Mouse (Mus musculus): ENCODE results near the gene Carmil2.

GRCm38 (mm10) chr8:105706426-105706825, 20.4 kb downstream of the Carmil2 start:
- TF ChIP-seq POLR2A (IDR thresholded peaks at IDR 0.05; ENCODE audit: control insufficient read depth, extremely low read depth, insufficient read depth, low read length, poor library complexity) (no peak), CTCF (IDR thresholded peaks at IDR 0.05; ENCODE audit: borderline replicate concordance, control insufficient read depth, extremely low read depth, insufficient read depth, low read length, poor library complexity) (no peak)
